Mouse (Mus musculus) liver, embryonic 14.5 days (tissue): ENCODE measurements around the gene Tmcc1. TPM values are rescaled to one million over a fixed set of nuclear protein-coding genes. Genes with fewer than 3 reads are reported as not detected.

ENCODE experiments used
- ATAC-seq: fragments of 200-750 bp; cut with Nextera tagmentation; 2 replicates; pipeline ENCODE4 v1.8.0; 2017; ENCODE audit warnings: moderate number of reproducible peaks, mild to moderate bottlenecking, moderate library complexity; ENCODE audit not compliant: insufficient read depth
- DNase-seq, 3 experiments: peaks; one replicate each; pipeline ENCODE4 v3.0.0-alpha.2; 2012 to 2013; ENCODE audit warnings: low read depth in 3 of 3, low spot score in 3 of 3
- H3K27ac ChIP-seq: fragments of 300-500 bp; sonication (generic); 2 replicates; pipeline ENCODE4 v1.5.1; 2014; ENCODE audit warnings: moderate library complexity, mild to moderate bottlenecking, control low read depth, inconsistent platforms
- H3K27me3 ChIP-seq: fragments of 300-500 bp; sonication (generic); 2 replicates; pipeline ENCODE4 v1.6.1; 2014; ENCODE audit warnings: mild to moderate bottlenecking, low read length, moderate library complexity; ENCODE audit not compliant: control insufficient read depth, insufficient read depth
- H3K36me3 ChIP-seq: fragments of 300-500 bp; sonication (generic); replicated peaks from 2 replicates; pipeline ENCODE4 v1.6.1; 2014; ENCODE audit warnings: low read depth; ENCODE audit not compliant: control insufficient read depth, insufficient read depth
- H3K4me1 ChIP-seq, 2 experiments: fragments of 200-500 bp in 1 of 2; fragments of 300-500 bp in 1 of 2; sonication (generic) in 1 of 2; replicated peaks; 2 replicates each; pipeline ENCODE4 v1.6.1; 2012 to 2014; ENCODE audit warnings: antibody characterized with exemption in 1 of 2, inconsistent platforms in 1 of 2, low read length in 1 of 2; ENCODE audit not compliant: control insufficient read depth in 2 of 2, insufficient read depth in 2 of 2
- H3K4me2 ChIP-seq: fragments of 300-500 bp; sonication (generic); 2 replicates; pipeline ENCODE4 v1.6.1; 2014; ENCODE audit warnings: low read depth, mild to moderate bottlenecking, control low read depth, moderate library complexity
- H3K4me3 ChIP-seq, 2 experiments: fragments of 200-500 bp in 1 of 2; fragments of 300-500 bp in 1 of 2; sonication (generic) in 1 of 2; 2 replicates each; pipeline ENCODE4 v1.5.1; 2012 to 2014; ENCODE audit warnings: low read depth in 2 of 2, low read length in 2 of 2, mild to moderate bottlenecking in 2 of 2, control low read depth in 1 of 2, inconsistent platforms in 1 of 2, moderate library complexity in 1 of 2; ENCODE audit not compliant: insufficient read depth in 1 of 2
- H3K9ac ChIP-seq: fragments of 300-500 bp; sonication (generic); replicated peaks from 2 replicates; pipeline ENCODE4 v1.6.1; 2014; ENCODE audit warnings: mild to moderate bottlenecking, control low read depth, moderate library complexity
- H3K9me3 ChIP-seq: fragments of 300-500 bp; sonication (generic); 2 replicates; pipeline ENCODE4 v1.6.1; 2016; ENCODE audit warnings: low read length, mixed read lengths; ENCODE audit not compliant: control insufficient read depth
- CTCF ChIP-seq: IDR thresholded peaks from 2 replicates; pipeline ENCODE4 v1.5.1; 2016; ENCODE audit warnings: antibody characterized with exemption, low read depth, control low read depth
- EP300 ChIP-seq: IDR thresholded peaks from 2 replicates; pipeline ENCODE4 v1.6.1; 2016; ENCODE audit warnings: antibody characterized with exemption, low read depth
- WGBS: fragments of 180-500 bp; shearing (Covaris S2); extraction: QIAGEN DNeasy Blood & Tissue Kit; methylation state at CpG from one replicate; pipeline ENCODE4 v1.1.7; 2014; ENCODE audit not compliant: insufficient replicate concordance; 5-methylcytosine and 5-hydroxymethylcytosine counted together
- polyA plus RNA-seq, 2 experiments: library from polyadenylated mRNA; depleted of rRNA in 1 of 2; stranded (reverse) in 1 of 2; unstranded in 1 of 2; fragments of >200 nt; fragmentation: Nextera tagmentation in 1 of 2; extraction: Ambion mirVana in 1 of 2; gene quantifications; 2 replicates each; pipeline versions ENCODE4 v1.2.1 to v1.2.3; 2012 to 2014

Tmcc1 gene
- polyA plus RNA-seq, 2 experiments: 2.6 to 3.2 TPM

GRCm38 (mm10) chr6:116080756-116081155 is 112.5 kb downstream of the Tmcc1 start:
- Histone ChIP-seq H3K9ac (no peak overlapping the region), H3K4me1 (no peaks in the 10 kb centered on the region; a peak in 1 of 4 replicates), H3K27me3 (no peaks in the 10 kb centered on the region), H3K4me2 (no peak overlapping the region), H3K27ac (no peak overlapping the region), H3K9me3 (no peaks in the 10 kb centered on the region), H3K4me3 (no peak overlapping the region), H3K36me3 (no peaks in the 10 kb centered on the region)
- no peak for DNase-seq
- no peak for TF ChIP-seq CTCF
- TF ChIP-seq EP300: no peak
- WGBS: 68% methylated on average over 5 of the region's 5 CpGs
- no peak for ATAC-seq

DNA sequence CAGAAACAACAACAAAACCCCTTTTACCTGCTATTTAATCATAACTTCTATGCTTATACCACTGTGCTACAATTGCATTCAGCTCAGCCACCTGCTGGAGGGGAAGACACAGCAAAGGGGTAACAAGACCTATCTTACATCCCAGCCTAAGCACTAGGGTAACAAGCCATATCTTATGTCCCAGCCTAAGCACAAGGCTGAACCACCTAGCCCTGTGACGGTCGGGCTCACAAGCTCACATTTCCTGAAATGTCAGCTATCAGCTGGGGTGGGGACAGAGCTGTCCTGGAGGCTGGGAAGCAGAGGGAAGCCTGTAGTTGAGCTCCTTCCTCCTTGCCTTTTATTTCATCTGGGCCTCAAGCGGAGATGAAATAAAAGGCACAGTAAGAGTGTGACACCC is 115.7 kb downstream of the Tmcc1 start:
- 30% methylated on average over 3 of the region's 3 CpGs for WGBS
- peaks cover 0 to 5% of the 10 kb centered on the region in 2 experiments for H3K4me1 ChIP-seq
- DNase-seq: no peak
- H3K9me3 ChIP-seq: no peaks in the 10 kb centered on the region
- H3K36me3 ChIP-seq: no peaks in the 10 kb centered on the region
- TF ChIP-seq EP300 (no peak), CTCF (no peak)
- no peak for ATAC-seq
- H3K4me2 ChIP-seq: no peak overlapping the region
- H3K27ac ChIP-seq: no peak overlapping the region
- H3K27me3 ChIP-seq: no peaks in the 10 kb centered on the region
- no peak overlapping the region for H3K4me3 ChIP-seq
- no peak overlapping the region for H3K9ac ChIP-seq

- Histone ChIP-seq H3K27ac (no peak overlapping the region), H3K4me3 (no peak overlapping the region), H3K9ac (no peak overlapping the region), H3K9me3 (no peaks in the 10 kb centered on the region), H3K27me3 (no peaks in the 10 kb centered on the region), H3K4me2 (no peak overlapping the region), H3K36me3 (no peaks in the 10 kb centered on the region), H3K4me1 (peaks cover 0 to 8% of the 10 kb centered on the region in 2 experiments; a peak in 3 of 4 replicates)
- no peak for TF ChIP-seq CTCF
- TF ChIP-seq EP300: no peak
- DNase-seq: no peak
- ATAC-seq: no peak
These were observed 118.4 kb downstream of the Tmcc1 start for GRCm38 (mm10) chr6:116074892-116075291.

GRCm38 (mm10) chr6:116073610-116074009 is 119.7 kb downstream of the Tmcc1 start:
- Histone ChIP-seq H3K9ac (no peak overlapping the region), H3K4me3 (no peak overlapping the region), H3K4me1 (peaks cover 0 to 8% of the 10 kb centered on the region in 2 experiments; a peak in 3 of 4 replicates), H3K36me3 (no peaks in the 10 kb centered on the region), H3K27ac (no peak overlapping the region), H3K4me2 (no peak overlapping the region), H3K27me3 (no peaks in the 10 kb centered on the region), H3K9me3 (no peaks in the 10 kb centered on the region)
- TF ChIP-seq EP300 (no peak), CTCF (no peak)
- DNase-seq: no peak
- no peak for ATAC-seq
- 69% methylated on average over 4 of the region's 4 CpGs for WGBS

DNA sequence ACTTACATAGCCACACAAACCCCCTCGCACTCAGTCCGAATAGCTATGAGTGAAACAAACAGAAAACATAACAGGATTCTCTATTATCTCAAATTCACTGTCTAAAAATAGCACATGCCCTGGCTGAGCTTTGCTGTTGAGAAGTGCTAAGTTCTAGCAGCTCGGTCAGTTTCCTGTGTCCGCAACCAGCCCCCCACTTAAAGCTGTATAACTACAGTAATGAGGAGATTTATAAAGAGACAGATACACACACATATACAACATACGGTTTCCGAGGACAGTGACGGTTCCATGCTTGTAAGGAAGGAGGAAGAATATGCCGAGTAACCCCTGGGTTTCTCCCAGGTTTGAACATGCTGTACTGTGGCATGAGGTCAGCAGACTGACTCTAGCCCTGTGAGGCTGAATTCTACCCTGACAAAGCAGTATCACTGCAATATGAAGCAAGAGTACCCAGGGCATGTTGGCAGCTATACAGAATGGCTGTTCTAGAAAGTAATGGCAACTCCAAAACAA is 120.5 kb downstream of the Tmcc1 start:
- no peak overlapping the region; the same call in 1 of the 2 replicates for H3K27ac ChIP-seq
- no peak overlapping the region for H3K9ac ChIP-seq
- no peak for DNase-seq
- 28% methylated on average over 8 of the region's 8 CpGs for WGBS
- no peaks in the 10 kb centered on the region for H3K36me3 ChIP-seq
- no peaks in the 10 kb centered on the region for H3K27me3 ChIP-seq
- peak overlapping the region; percentile 22; the same call in 1 of the 2 replicates for H3K4me2 ChIP-seq
- H3K4me1 ChIP-seq: peaks cover 0 to 8% of the 10 kb centered on the region in 2 experiments; a peak in 3 of 4 replicates
- ATAC-seq: no peak; the same call in 1 of the 2 replicates
- TF ChIP-seq CTCF (no peak), EP300 (no peak)
- H3K9me3 ChIP-seq: no peaks in the 10 kb centered on the region
- no peak overlapping the region for H3K4me3 ChIP-seq
